Mouse (Mus musculus) ES-E14 (cell line): ENCODE measurements around the gene Tnks1bp1. TPM values are rescaled to one million over a fixed set of nuclear protein-coding genes. Genes with fewer than 3 reads are reported as not detected.
A peak's percentile ranks its signal among the peaks of the same experiment; 100 is the strongest.

Experiments
- DNase-seq: peaks from one replicate; pipeline ENCODE4 v3.0.0-alpha.2; 2013; ENCODE audit warnings: low read depth, low spot score
- H3K27ac ChIP-seq: 2 replicates; pipeline ENCODE4 v1.5.1; 2012; ENCODE audit warnings: low read depth, mild to moderate bottlenecking, low read length, moderate library complexity, mixed read lengths; ENCODE audit not compliant: poor library complexity, insufficient read depth, severe bottlenecking
- H3K36me3 ChIP-seq: 2 replicates; pipeline ENCODE4 v1.6.1; 2012; ENCODE audit warnings: mild to moderate bottlenecking, low read length, moderate library complexity, mixed read lengths; ENCODE audit not compliant: control insufficient read depth, poor library complexity, insufficient read depth, severe bottlenecking
- H3K4me1 ChIP-seq, 2 experiments: fragments of 150-350 bp in 1 of 2; sonication (generic) in 1 of 2; 2 replicates each; pipeline ENCODE4 v1.6.1; 2012; ENCODE audit warnings: low read length in 2 of 2, mild to moderate bottlenecking in 1 of 2, mixed read lengths in 1 of 2; ENCODE audit not compliant: control insufficient read depth in 2 of 2, insufficient read depth in 2 of 2, poor library complexity in 1 of 2
- H3K4me3 ChIP-seq, 2 experiments: fragments of 150-350 bp in 1 of 2; sonication (generic) in 1 of 2; 2 replicates each; pipeline ENCODE4 v1.5.1; 2012; ENCODE audit warnings: low read length in 2 of 2, low read depth in 1 of 2, mild to moderate bottlenecking in 1 of 2, mixed read lengths in 1 of 2; ENCODE audit not compliant: insufficient read depth in 1 of 2, poor library complexity in 1 of 2, severe bottlenecking in 1 of 2
- H3K9ac ChIP-seq: 2 replicates; pipeline ENCODE4 v1.6.1; 2012; ENCODE audit warnings: low read depth, mild to moderate bottlenecking, low read length, mixed read lengths; ENCODE audit not compliant: poor library complexity, insufficient read depth, severe bottlenecking
- H3K9me3 ChIP-seq: fragments of 150-350 bp; sonication (generic); 2 replicates; pipeline ENCODE4 v1.6.1; 2012; ENCODE audit warnings: low read depth, mild to moderate bottlenecking, low read length; ENCODE audit not compliant: control insufficient read depth, insufficient read depth
- CHD2 ChIP-seq: IDR thresholded peaks from 2 replicates; pipeline ENCODE4 v1.6.1; 2014; ENCODE audit warnings: mild to moderate bottlenecking, low read depth, low read length, inconsistent platforms
- HCFC1 ChIP-seq: IDR thresholded peaks from 2 replicates; pipeline ENCODE4 v1.6.1; 2012; ENCODE audit warnings: low read length, inconsistent platforms, borderline replicate concordance; ENCODE audit not compliant: insufficient read depth
- MAFK ChIP-seq: IDR thresholded peaks from 2 replicates; pipeline ENCODE4 v1.6.1; 2014; ENCODE audit warnings: mild to moderate bottlenecking, low read depth, low read length, inconsistent platforms; ENCODE audit not compliant: insufficient read depth
- ZC3H11A ChIP-seq: IDR thresholded peaks from 2 replicates; pipeline ENCODE4 v1.6.1; 2012; ENCODE audit warnings: low read depth, mild to moderate bottlenecking, inconsistent platforms, low read length, borderline replicate concordance
- ZNF384 ChIP-seq: IDR thresholded peaks from 2 replicates; pipeline ENCODE4 v1.6.1; 2012; ENCODE audit warnings: low read depth, low read length, inconsistent platforms
- in situ Hi-C, 2 experiments: fragments of 600-800 bp; cut with MboI; formaldehyde crosslinking; loops; one replicate each; pipeline ENCODE4 v1.15.1; 2025; ENCODE audit warnings: low sequenced_read_pairs in 2 of 2, inconsistent platforms in 1 of 2; ENCODE audit not compliant: unreplicated experiment in 2 of 2
- total RNA-seq: library from RNA; depleted of rRNA; stranded (reverse); fragments of 300-350 nt; gene quantifications from 2 replicates; pipeline ENCODE4 v1.2.3, GENCODE M21; 2012

Tnks1bp1 gene
- total RNA-seq, 1 experiment, result 36.7 TPM

GRCm38 (mm10) chr2:85046222-85046621 lies 1.6 kb upstream of the Tnks1bp1 start:
- Histone ChIP-seq H3K36me3 (peaks cover 50% of the 10 kb centered on the region), H3K9ac (no peak overlapping the region), H3K27ac (peak overlapping the region; percentile 16; the same call in 1 of the 2 replicates), H3K4me1 (peaks cover 5 to 25% of the 10 kb centered on the region in 2 experiments; a peak in 3 of 4 replicates), H3K4me3 (no peak overlapping the region), H3K9me3 (no peaks in the 10 kb centered on the region)
- no peak for DNase-seq
- TF ChIP-seq MAFK (no peak), HCFC1 (no peak), CHD2 (no peak), ZC3H11A (no peak), ZNF384 (no peak)
- in situ Hi-C loops, result no loop called here

- no peak for DNase-seq
- peak overlapping the region; percentile 86 to 88 for H3K4me3 ChIP-seq
- peak overlapping the region; percentile 62; the same call in 1 of the 2 replicates for H3K9ac ChIP-seq
- peak overlapping the region; percentile 47; the same call in 1 of the 2 replicates for H3K27ac ChIP-seq
- no peaks in the 10 kb centered on the region for H3K9me3 ChIP-seq
- TF ChIP-seq MAFK (no peak), ZNF384 (no peak), ZC3H11A (no peak), CHD2 (no peak), HCFC1 (no peak)
- peaks cover 5 to 25% of the 10 kb centered on the region in 2 experiments; a peak in 3 of 4 replicates for H3K4me1 ChIP-seq
- in situ Hi-C loops, result no loop called here
- H3K36me3 ChIP-seq, result peaks cover 48% of the 10 kb centered on the region
These were observed 741 bp upstream of the Tnks1bp1 start for GRCm38 (mm10) chr2:85047081-85047480.

- H3K4me1 ChIP-seq, result peaks cover 5 to 28% of the 10 kb centered on the region in 2 experiments; a peak in 3 of 4 replicates
- H3K9ac ChIP-seq, result peak overlapping the region; percentile 72
- no peaks in the 10 kb centered on the region for H3K9me3 ChIP-seq
- H3K27ac ChIP-seq, result peak overlapping the region; percentile 14; the same call in 1 of the 2 replicates
- no peak for TF ChIP-seq ZNF384
- TF ChIP-seq MAFK, result no peak
- TF ChIP-seq HCFC1, result no peak
- no peak for TF ChIP-seq CHD2
- TF ChIP-seq ZC3H11A, result no peak
- peaks cover 40% of the 10 kb centered on the region for H3K36me3 ChIP-seq
- in situ Hi-C loops, result no loop called here
- DNase-seq, result no peak
- peak overlapping the region; percentile 86 to 88 for H3K4me3 ChIP-seq
These were observed 438 bp downstream of the Tnks1bp1 start for GRCm38 (mm10) chr2:85048168-85048751.

GRCm38 (mm10) chr2:85049277-85049676 lies 1.5 kb downstream of the Tnks1bp1 start:
- Histone ChIP-seq H3K27ac (no peak overlapping the region), H3K9ac (no peak overlapping the region), H3K9me3 (no peaks in the 10 kb centered on the region), H3K4me3 (no peak overlapping the region), H3K4me1 (peaks cover 5 to 29% of the 10 kb centered on the region in 2 experiments; a peak in 3 of 4 replicates), H3K36me3 (peaks cover 34% of the 10 kb centered on the region)
- DNase-seq, result no peak
- in situ Hi-C loops, result no loop called here
- TF ChIP-seq CHD2, result no peak
- no peak for TF ChIP-seq HCFC1
- TF ChIP-seq ZNF384, result no peak
- no peak for TF ChIP-seq MAFK
- TF ChIP-seq ZC3H11A, result no peak
